Mouse (Mus musculus): Measurements from ENCODE around the gene Col20a1. TPM values are rescaled to one million over a fixed set of nuclear protein-coding genes. Genes with fewer than 3 reads are reported as not detected.
A peak's percentile ranks its signal among the peaks of the same experiment; 100 is the strongest.

The Col20a1 gene
- polyA plus RNA-seq, 1 experiment: 1.1 TPM

DNA sequence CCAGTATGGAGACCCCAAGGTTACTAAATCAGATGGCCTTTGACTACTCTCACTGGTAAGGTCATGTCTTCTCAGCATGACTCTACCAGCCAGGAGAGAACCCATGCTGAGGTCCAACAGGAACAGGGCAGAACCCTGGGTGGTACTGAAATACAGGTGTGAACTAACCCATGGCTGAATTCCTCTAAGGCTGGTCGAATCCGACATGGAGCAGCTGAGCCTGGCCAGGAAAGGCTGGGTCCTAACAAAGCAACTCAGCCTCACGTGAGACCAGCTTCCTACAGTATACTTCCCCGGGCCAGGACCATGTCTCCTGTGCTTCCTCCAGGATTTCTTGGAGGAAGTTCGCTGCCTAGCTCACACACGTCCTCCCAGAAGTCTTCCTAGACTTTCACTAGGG lies 50.2 kb downstream of the Col20a1 start:
- Histone ChIP-seq H3K27ac (replicated peaks; ENCODE audit: low read depth, low read length) (no peak overlapping the region), H3K4me1 (ENCODE audit: control insufficient read depth, insufficient read depth, insufficient read length, low read length) (0 out of 2 replicates have a peak, but pooled peaks cover 3% of the 10 kb centered on the region), H3K4me3 (ENCODE audit: insufficient read depth, low read depth, low read length) (no peak overlapping the region)

DNA sequence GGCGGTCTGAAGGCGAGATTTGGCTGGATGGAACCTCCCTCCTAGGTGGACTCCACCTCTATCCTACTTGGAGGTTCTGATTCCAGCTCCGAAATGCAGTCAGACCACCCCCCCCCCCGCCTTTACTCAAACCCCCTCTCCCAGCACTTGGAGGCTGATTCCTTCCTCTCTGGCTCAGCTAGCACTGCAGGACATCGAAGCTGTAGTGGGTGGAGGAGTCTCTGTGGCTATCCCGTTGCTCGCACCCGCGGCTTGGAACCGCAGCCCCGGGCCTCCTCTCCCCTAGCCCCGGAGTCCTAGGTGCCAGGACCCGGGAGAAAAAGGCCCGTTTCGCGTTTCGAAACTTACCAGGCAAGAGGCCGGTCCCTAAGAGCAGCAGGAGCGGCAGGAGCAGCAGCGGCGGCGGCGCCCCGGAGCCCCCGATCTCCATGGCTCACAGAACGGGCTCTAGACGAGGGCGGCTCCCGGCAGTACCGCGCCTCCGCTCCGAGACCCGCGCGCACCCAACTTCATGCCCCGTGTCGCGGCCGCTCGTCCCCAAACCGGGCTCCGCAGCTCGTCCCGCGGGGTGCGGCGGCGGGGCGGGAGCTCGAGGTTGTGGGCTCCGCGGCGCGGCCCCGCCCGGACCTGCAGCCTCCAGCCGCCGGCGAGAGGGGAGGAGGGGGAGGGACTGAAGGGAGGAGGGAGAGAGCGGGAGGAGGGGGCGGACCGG lies 52.5 kb downstream of the Col20a1 start:
- Histone ChIP-seq H3K4me1 (ENCODE audit: control insufficient read depth, insufficient read depth, insufficient read length, low read length) (0 out of 2 replicates have a peak, but pooled peaks cover 3% of the 10 kb centered on the region), H3K27ac (replicated peaks; ENCODE audit: low read depth, low read length) (no peak overlapping the region), H3K4me3 (ENCODE audit: insufficient read depth, low read depth, low read length) (peak overlapping the region; percentile 24)

DNA sequence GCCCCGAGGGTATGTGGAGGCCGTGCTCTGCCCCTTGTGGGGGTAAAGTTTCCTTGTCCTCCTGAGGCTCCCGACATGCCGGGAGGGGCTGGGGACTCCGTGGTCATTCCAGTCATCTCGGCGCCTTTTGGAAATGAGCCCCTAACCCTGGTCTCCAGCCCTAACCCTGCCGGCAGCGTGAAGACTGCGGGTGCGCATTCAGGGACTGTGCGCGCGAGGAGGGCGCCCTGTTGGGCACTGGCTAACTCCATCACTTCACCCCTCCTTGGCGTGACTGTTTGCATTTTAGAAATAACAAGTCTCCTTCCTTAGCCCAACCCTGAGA lies 53.0 kb downstream of the Col20a1 start:
- 0 out of 2 replicates have a peak, but pooled peaks cover 3% of the 10 kb centered on the region for H3K4me1 ChIP-seq (ENCODE audit: control insufficient read depth, insufficient read depth, insufficient read length, low read length)
- H3K27ac ChIP-seq (replicated peaks; ENCODE audit: low read depth, low read length): no peak overlapping the region
- H3K4me3 ChIP-seq (ENCODE audit: insufficient read depth, low read depth, low read length): no peak overlapping the region

DNA sequence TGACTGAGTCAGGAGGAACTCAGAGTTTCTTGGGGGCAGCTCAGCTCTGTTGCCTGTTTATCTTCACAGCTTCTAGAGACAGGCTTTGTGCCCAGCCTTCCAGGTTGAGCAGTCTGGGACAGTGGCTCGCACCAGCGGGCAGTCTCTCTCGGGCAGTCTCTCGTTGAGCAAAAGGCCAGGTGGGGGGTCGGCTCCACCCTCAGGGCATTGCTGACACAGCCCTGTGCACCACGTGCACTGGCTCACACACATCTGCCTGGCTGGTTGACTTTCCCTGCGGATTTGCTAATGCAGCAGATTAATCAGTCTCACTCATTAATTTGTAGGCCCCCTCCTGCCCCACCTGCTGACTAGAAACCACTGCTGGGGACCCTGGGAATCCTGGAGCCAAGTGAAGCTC lies 55.6 kb downstream of the Col20a1 start:
- Histone ChIP-seq H3K4me3 (ENCODE audit: insufficient read depth, low read depth, low read length) (no peak overlapping the region), H3K27ac (replicated peaks; ENCODE audit: low read depth, low read length) (no peak overlapping the region), H3K4me1 (ENCODE audit: control insufficient read depth, insufficient read depth, insufficient read length, low read length) (0 out of 2 replicates have a peak, but pooled peaks cover 3% of the 10 kb centered on the region)

DNA sequence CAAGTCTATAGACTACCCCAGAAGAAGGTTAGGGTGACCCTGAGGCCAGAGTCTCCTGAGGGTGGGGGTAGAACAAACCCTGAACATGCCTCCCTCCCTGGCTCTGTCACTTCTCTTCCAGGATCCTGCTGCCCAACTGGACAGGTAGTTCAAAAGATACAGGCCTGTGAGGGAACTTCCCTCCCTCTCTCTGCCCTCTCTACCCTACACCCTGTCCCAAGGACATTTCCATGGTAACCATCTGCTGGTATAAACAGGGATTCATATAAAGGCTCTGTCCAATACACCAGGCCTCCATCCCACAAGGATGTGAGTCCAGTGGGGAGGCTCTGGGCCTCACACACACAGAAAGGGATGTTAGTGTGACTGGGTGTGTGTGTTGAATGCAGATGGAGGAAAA lies 56.0 kb downstream of the Col20a1 start:
- Histone ChIP-seq H3K4me1 (ENCODE audit: control insufficient read depth, insufficient read depth, insufficient read length, low read length) (0 out of 2 replicates have a peak, but pooled peaks cover 3% of the 10 kb centered on the region), H3K27ac (replicated peaks; ENCODE audit: low read depth, low read length) (no peak overlapping the region), H3K4me3 (ENCODE audit: insufficient read depth, low read depth, low read length) (no peak overlapping the region)

DNA sequence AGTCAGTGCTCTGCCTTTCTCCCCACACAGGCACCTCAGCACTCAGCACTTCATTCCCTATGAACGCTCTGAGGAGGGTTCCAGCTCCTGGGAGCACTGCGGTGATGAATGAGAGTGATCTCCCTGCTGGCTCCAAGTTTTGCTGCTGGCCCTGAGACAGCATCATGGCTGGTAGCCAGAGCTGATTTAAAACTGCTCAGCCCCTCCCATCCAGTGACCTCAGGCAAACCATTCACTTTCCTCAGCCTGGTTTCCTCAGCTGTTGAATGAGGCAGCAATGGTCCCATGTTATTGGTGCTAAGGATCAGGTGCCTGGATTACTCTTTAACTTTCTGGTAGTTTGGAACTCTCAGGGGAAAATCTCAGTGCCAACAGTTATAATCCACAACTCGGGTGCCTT lies 57.1 kb downstream of the Col20a1 start, which contains the start of gene Chrna4:
Gene Chrna4, minus strand, starts transcription at position 110 of the 400 bp plus-strand sequence.
- 0 out of 2 replicates have a peak, but pooled peaks cover 3% of the 10 kb centered on the region for H3K4me1 ChIP-seq (ENCODE audit: control insufficient read depth, insufficient read depth, insufficient read length, low read length)
- H3K4me3 ChIP-seq (ENCODE audit: insufficient read depth, low read depth, low read length): no peak within 1 kb of the TSS
- no peak within 1 kb of the TSS for H3K27ac ChIP-seq (replicated peaks; ENCODE audit: low read depth, low read length)

DNA sequence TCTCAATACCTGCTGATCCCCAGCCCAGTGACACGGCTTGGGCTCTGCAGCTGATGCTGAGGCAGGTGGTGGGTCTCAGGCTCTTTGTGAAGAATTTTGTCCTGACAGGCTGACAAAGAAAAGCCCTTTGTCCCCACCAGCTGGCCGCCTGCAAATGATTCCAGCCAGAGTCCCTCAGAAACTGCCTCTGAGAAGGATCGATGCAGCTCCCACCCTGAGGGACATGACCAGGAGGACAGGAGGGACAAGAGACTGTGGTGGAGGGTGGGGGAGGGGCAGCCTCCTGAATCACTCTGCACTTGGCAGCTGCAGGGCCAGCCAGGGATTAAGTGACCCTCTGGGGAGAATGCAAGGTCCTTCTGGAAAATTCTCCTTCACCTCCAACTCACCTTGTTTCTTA lies 57.7 kb downstream of the Col20a1 start:
- no peak overlapping the region for H3K27ac ChIP-seq (replicated peaks; ENCODE audit: low read depth, low read length)
- no peaks in the 10 kb centered on the region for H3K4me1 ChIP-seq (ENCODE audit: control insufficient read depth, insufficient read depth, insufficient read length, low read length)
- H3K4me3 ChIP-seq (ENCODE audit: insufficient read depth, low read depth, low read length): no peak overlapping the region

DNA sequence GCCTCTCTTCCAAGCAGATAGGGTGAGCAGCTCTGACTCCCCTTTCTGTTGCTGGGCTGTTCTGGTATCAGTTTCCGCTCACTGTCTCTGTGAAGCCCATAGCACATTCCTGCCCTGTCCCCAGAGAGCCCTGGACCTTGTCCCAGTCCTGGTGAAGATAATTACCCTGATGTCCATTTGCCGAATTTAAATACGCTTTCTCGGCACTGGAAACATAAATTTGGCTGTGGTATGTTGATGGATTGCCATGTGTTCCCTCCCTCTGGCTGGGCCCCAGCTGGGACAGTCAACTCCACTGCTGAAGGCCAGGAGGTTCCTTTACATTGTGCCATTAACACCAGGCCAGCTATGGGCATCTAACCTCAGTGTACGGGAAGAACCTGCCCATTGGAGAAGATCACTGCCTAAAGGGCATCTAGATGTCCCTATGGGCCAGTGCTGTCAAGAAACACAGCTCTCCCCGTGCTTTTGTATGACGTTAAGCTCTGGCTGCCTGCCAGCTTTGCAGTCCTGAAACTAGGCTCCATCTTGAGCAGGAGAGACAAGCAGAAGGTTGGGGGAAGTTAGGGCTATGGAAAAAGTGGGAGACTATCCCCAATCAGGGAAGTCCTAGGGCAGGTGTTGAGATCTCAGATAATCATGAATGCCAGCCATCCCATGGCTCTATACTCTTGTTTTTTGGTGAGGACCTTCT lies 62.1 kb downstream of the Col20a1 start:
- H3K4me3 ChIP-seq (ENCODE audit: insufficient read depth, low read depth, low read length): no peak overlapping the region
- no peaks in the 10 kb centered on the region for H3K4me1 ChIP-seq (ENCODE audit: control insufficient read depth, insufficient read depth, insufficient read length, low read length)
- H3K27ac ChIP-seq (replicated peaks; ENCODE audit: low read depth, low read length): no peak overlapping the region

DNA sequence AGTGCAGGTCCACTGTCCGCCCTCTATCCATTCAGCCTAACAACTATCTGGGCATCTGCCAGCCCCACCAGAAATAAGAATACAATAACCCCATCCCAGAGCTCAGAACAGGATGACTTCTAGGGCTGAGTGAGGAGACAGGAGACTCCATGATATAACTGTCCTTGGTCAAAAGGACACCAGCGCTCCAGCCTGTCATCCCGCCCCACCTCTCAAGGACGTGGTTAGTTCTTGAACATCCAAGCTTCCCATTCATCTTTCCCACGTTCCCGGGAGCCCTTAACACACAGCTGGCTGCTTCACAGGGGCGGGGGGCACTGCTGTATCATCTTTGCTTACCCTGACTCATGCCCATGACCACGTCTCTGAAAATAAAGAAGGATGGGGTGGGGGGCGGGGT lies 62.7 kb downstream of the Col20a1 start:
- H3K4me3 ChIP-seq (ENCODE audit: insufficient read depth, low read depth, low read length): no peak overlapping the region
- H3K27ac ChIP-seq (replicated peaks; ENCODE audit: low read depth, low read length): no peak overlapping the region
- H3K4me1 ChIP-seq (ENCODE audit: control insufficient read depth, insufficient read depth, insufficient read length, low read length): no peaks in the 10 kb centered on the region

DNA sequence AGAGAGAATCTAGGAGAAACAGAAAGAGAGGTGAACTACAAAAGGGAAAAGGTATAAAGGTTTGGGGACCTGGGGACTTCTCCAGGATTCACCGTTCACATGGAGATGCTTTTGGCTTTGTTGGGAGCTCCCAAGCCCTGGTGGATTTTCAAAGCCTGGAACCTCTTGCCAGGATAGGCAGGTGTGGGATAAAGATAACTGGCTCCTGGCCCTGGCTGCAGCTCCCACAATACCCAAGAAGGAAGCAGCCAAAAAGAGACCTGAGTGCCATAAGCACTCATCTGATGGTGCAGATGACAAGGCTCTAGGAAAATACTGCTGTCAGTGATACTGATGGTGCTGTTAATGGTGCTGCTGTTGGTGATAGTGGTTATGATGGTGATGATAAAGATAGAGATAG lies 65.8 kb downstream of the Col20a1 start:
- H3K4me1 ChIP-seq (ENCODE audit: control insufficient read depth, insufficient read depth, insufficient read length, low read length): no peaks in the 10 kb centered on the region
- no peak overlapping the region for H3K27ac ChIP-seq (replicated peaks; ENCODE audit: low read depth, low read length)
- no peak overlapping the region for H3K4me3 ChIP-seq (ENCODE audit: insufficient read depth, low read depth, low read length)

DNA sequence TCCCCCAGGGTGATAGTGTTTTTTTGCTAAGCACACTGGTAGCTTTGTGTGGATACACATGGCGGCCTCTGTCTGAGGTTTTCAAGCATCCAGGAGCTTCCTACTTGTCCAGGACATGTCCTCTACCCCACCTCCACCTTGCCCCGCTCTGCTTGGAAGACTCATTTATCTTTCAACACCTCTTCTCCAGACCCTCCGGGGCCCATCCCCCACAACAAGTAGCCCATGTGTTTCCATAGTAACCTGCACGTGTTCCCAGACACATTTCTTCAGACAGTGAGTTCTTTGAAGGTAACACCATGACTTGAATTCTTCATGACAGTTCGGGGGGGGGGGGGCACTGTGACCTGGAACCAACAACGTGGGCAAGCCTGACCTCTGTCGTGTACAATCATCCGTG lies 71.0 kb downstream of the Col20a1 start:
- H3K4me3 ChIP-seq (ENCODE audit: insufficient read depth, low read depth, low read length): no peak overlapping the region
- no peak overlapping the region for H3K27ac ChIP-seq (replicated peaks; ENCODE audit: low read depth, low read length)
- no peaks in the 10 kb centered on the region for H3K4me1 ChIP-seq (ENCODE audit: control insufficient read depth, insufficient read depth, insufficient read length, low read length)

DNA sequence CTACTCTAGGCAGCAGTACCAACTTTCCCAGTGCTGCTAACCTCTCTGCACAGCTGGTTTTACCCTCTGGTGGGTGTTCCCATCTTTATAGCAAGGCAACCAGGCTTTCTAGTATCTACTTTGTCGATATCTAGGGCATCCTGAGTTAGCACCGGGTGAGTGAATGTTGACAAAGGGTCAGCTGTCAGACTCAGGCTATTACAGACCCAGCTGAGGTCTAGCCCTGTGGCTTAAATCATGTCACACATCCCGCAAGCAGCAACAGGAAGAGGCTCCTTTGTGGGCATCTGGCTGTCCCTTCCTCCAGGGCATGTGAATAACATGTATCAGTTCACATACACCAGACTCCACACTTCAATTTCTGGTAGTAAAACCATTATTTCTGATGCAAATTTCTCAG lies 71.9 kb downstream of the Col20a1 start:
- Histone ChIP-seq H3K4me3 (ENCODE audit: insufficient read depth, low read depth, low read length) (no peak overlapping the region), H3K4me1 (ENCODE audit: control insufficient read depth, insufficient read depth, insufficient read length, low read length) (no peaks in the 10 kb centered on the region), H3K27ac (replicated peaks; ENCODE audit: low read depth, low read length) (no peak overlapping the region)

DNA sequence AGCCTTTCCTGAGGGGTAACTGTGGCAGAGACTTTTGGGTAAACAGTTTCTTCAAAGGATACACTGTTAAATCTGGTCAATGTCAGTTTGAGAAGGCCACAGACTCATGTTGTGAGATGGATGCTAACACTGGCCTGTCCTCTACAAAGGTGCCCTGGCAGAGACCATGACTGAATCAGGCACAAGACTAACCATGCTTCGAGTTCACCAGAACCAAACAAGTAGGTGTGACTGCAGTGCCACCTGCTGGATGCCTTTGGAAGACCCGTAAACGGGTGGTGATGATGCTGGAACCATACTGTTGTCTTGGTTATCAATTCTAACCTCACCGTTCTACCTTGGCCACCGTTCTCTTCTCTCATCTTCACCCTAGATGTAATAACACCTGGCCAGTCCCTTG lies 73.8 kb downstream of the Col20a1 start:
- Histone ChIP-seq H3K4me1 (ENCODE audit: control insufficient read depth, insufficient read depth, insufficient read length, low read length) (no peaks in the 10 kb centered on the region), H3K27ac (replicated peaks; ENCODE audit: low read depth, low read length) (no peak overlapping the region), H3K4me3 (ENCODE audit: insufficient read depth, low read depth, low read length) (no peak overlapping the region)

DNA sequence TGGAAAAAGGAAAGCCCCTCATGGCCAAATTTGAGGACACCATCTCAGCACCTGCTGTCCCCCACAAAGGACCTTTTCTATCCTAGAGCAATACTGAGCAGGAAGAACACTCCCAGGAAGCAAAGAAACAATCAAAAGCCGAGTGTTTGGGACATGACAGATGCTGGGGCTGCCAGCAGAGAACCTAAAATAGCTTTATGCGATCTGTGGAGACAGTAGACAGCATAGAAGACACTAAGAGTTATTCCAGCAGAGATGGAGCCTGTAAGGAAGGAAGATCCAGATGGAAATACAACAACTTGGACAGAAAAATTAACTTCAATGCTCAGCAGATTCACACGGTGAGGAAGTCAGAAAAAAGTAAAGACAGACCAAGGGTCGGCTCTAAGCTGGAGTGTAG lies 79.5 kb downstream of the Col20a1 start:
- Histone ChIP-seq H3K4me3 (ENCODE audit: insufficient read depth, low read depth, low read length) (no peak overlapping the region), H3K4me1 (ENCODE audit: control insufficient read depth, insufficient read depth, insufficient read length, low read length) (no peaks in the 10 kb centered on the region), H3K27ac (replicated peaks; ENCODE audit: low read depth, low read length) (no peak overlapping the region)
